Mouse (Mus musculus): ENCODE measurements at regions not wholly inside any gene's neighbourhood (a gene's known extent, or its start where the extent isn't known, plus 50 kb on each side); places are given as distances from the start of the nearest gene placed in this dataset.
A peak's percentile ranks its signal among the peaks of the same experiment; 100 is the strongest.

- ATAC-seq (ENCODE audit: insufficient number of reproducible peaks, insufficient read depth, low FRiP score, low TSS enrichment, low read depth) = no peak
- WGBS = 83% methylated on average over 4 of the region's 4 CpGs
These were observed 197.9 kb downstream of the Gm11011 start for GRCm38 (mm10) chr2:169389611-169390010.

GRCm38 (mm10) chr2:169388569-169388968 is 199.0 kb downstream of the Gm11011 start:
- WGBS = 66% methylated on average over 8 of the region's 8 CpGs
- Histone ChIP-seq H3K4me1 (no peaks in the 10 kb centered on the region), H3K9ac (no peak overlapping the region), H3K4me2 (no peak overlapping the region), H3K27ac (no peak overlapping the region), H3K27me3 (no peaks in the 10 kb centered on the region), H3K36me3 (no peaks in the 10 kb centered on the region), H3K4me3 (no peak overlapping the region), H3K9me3 (peaks cover 3% of the 10 kb centered on the region; the same call in 1 of the 2 replicates)
- no peak for ATAC-seq (ENCODE audit: insufficient number of reproducible peaks, insufficient read depth, low FRiP score, low TSS enrichment, low read depth)

More at GRCm38 (mm10) chr2:169389611-169390010, 197.9 kb downstream of the Gm11011 start:
- no peaks in the 10 kb centered on the region for H3K36me3 ChIP-seq
- no peak overlapping the region for H3K4me2 ChIP-seq
- no peaks in the 10 kb centered on the region for H3K9me3 ChIP-seq
- H3K4me1 ChIP-seq = no peaks in the 10 kb centered on the region
- H3K9ac ChIP-seq = no peak overlapping the region
- no peak overlapping the region for H3K4me3 ChIP-seq
- H3K27me3 ChIP-seq = no peaks in the 10 kb centered on the region
- no peak overlapping the region for H3K27ac ChIP-seq

- Histone ChIP-seq H3K9me3 (peaks cover 3% of the 10 kb centered on the region; the same call in 1 of the 2 replicates), H3K27ac (no peak overlapping the region), H3K27me3 (no peaks in the 10 kb centered on the region), H3K36me3 (no peaks in the 10 kb centered on the region), H3K4me1 (no peaks in the 10 kb centered on the region), H3K9ac (no peak overlapping the region), H3K4me2 (no peak overlapping the region), H3K4me3 (no peak overlapping the region)
- ATAC-seq (ENCODE audit: insufficient number of reproducible peaks, insufficient read depth, low FRiP score, low TSS enrichment, low read depth) = no peak
- 69% methylated on average over 23 of the region's 23 CpGs for WGBS
These were observed 199.6 kb downstream of the Gm11011 start for GRCm38 (mm10) chr2:169387765-169388518.

- peaks cover 3% of the 10 kb centered on the region; the same call in 1 of the 2 replicates for H3K9me3 ChIP-seq
- no peak for ATAC-seq (ENCODE audit: insufficient number of reproducible peaks, insufficient read depth, low FRiP score, low TSS enrichment, low read depth)
- no peak overlapping the region for H3K9ac ChIP-seq
- no peaks in the 10 kb centered on the region for H3K27me3 ChIP-seq
- H3K4me3 ChIP-seq = no peak overlapping the region
- WGBS = 93% methylated on average over 3 of the region's 3 CpGs
- H3K4me2 ChIP-seq = no peak overlapping the region
- no peaks in the 10 kb centered on the region for H3K4me1 ChIP-seq
- no peaks in the 10 kb centered on the region for H3K36me3 ChIP-seq
- no peak overlapping the region for H3K27ac ChIP-seq
These were observed 203.8 kb downstream of the Gm11011 start for GRCm38 (mm10) chr2:169383701-169384100.

- Histone ChIP-seq H3K4me3 (no peak overlapping the region), H3K4me1 (no peaks in the 10 kb centered on the region), H3K27me3 (no peaks in the 10 kb centered on the region), H3K9me3 (no peaks in the 10 kb centered on the region), H3K9ac (no peak overlapping the region), H3K36me3 (no peaks in the 10 kb centered on the region), H3K4me2 (no peak overlapping the region), H3K27ac (no peak overlapping the region)
- no peak for ATAC-seq (ENCODE audit: insufficient number of reproducible peaks, insufficient read depth, low FRiP score, low TSS enrichment, low read depth)
- 87% methylated on average over 7 of the region's 7 CpGs for WGBS
These were observed 214.5 kb downstream of the Gm11011 start for GRCm38 (mm10) chr2:169373069-169373468.

DNA sequence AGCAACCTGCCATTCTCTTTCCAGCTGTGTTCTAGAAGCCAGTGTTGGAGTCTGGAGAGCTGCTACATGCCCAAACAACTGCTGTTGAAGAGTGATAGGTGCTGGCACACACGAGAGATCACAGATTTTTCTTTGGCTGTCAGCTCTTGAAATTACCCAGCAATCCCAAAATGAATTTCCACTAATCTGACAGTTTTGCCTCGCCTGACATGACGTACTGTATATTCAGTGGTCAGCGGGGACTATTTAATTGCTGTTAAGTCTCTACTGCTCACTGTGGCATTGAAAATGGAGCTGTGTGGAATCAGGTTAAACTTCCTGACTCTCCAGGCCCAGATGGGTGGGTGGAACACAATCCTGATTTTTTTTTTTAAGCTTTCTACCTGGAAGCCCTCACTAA is 222.5 kb downstream of the Gm11011 start:
- no peak overlapping the region for H3K4me3 ChIP-seq
- H3K27me3 ChIP-seq = no peaks in the 10 kb centered on the region
- H3K4me2 ChIP-seq = no peak overlapping the region
- H3K9ac ChIP-seq = no peak overlapping the region
- WGBS = 41% methylated on average over 4 of the region's 4 CpGs
- H3K4me1 ChIP-seq = peaks cover 8% of the 10 kb centered on the region
- H3K36me3 ChIP-seq = no peaks in the 10 kb centered on the region
- ATAC-seq (ENCODE audit: insufficient number of reproducible peaks, insufficient read depth, low FRiP score, low TSS enrichment, low read depth) = no peak
- H3K27ac ChIP-seq = no peak overlapping the region
- no peaks in the 10 kb centered on the region for H3K9me3 ChIP-seq

- WGBS = 21% methylated on average over 15 of the region's 15 CpGs
- Histone ChIP-seq H3K4me1 (peaks cover 8% of the 10 kb centered on the region), H3K27ac (no peak overlapping the region), H3K27me3 (no peaks in the 10 kb centered on the region), H3K4me3 (peak overlapping the region; percentile 23), H3K9me3 (no peaks in the 10 kb centered on the region), H3K36me3 (no peaks in the 10 kb centered on the region), H3K4me2 (peak overlapping the region; percentile 53), H3K9ac (no peak overlapping the region)
- no peak for ATAC-seq (ENCODE audit: insufficient number of reproducible peaks, insufficient read depth, low FRiP score, low TSS enrichment, low read depth)
These were observed 227.3 kb downstream of the Gm11011 start for GRCm38 (mm10) chr2:169360272-169360671.

DNA sequence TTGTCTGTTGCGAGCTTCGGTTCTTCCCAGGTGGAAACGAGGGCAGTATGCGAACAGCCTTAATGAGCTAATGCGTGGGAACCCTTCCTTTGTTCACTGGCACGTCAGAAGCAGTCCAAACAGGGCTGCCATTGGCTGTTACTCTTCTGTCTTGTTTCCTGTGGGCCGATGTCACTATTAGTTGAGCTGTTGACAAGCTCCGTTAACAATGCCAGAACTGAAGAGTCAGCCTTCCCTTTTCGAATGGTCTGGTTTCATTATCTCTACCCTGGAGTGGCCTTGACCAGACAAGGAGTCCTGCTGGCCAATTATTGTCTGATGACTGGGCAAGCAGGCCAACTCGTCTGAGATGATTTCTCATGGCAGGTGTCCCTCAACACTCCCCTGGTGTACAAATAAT is 230.1 kb downstream of the Gm11011 start:
- WGBS = 82% methylated on average over 10 of the region's 10 CpGs

DNA sequence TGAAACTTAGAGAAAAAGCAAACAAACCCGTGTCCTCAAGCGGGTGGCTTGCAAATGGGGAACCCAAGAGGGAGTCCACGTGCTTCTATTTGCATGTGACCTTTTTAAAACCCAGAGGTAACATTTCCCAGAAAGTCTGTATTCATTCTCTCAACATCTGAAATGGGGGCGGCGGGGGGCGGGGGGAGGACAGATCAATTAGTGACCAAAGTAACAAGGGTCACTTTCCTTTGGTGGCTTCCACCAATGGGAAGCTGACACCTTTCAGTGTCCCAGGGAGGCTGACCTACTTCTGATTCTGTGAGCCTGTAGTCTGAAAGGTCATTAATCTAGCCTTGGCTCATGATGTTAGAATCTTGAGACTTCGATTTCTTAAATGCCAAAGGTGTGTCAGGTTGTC is 236.0 kb downstream of the Gm11011 start:
- Histone ChIP-seq H3K4me2 (no peak overlapping the region), H3K4me3 (no peak overlapping the region), H3K36me3 (no peaks in the 10 kb centered on the region), H3K4me1 (no peaks in the 10 kb centered on the region), H3K27ac (no peak overlapping the region), H3K27me3 (no peaks in the 10 kb centered on the region), H3K9me3 (no peaks in the 10 kb centered on the region), H3K9ac (no peak overlapping the region)
- 87% methylated on average over 7 of the region's 7 CpGs for WGBS
- no peak for ATAC-seq (ENCODE audit: insufficient number of reproducible peaks, insufficient read depth, low FRiP score, low TSS enrichment, low read depth)

More for the DNA sequence above, 230.1 kb downstream of the Gm11011 start:
- Histone ChIP-seq H3K4me2 (no peak overlapping the region), H3K4me1 (peaks cover 5% of the 10 kb centered on the region; the same call in 1 of the 2 replicates), H3K27ac (no peak overlapping the region), H3K4me3 (no peak overlapping the region), H3K36me3 (no peaks in the 10 kb centered on the region), H3K9ac (no peak overlapping the region), H3K27me3 (no peaks in the 10 kb centered on the region), H3K9me3 (no peaks in the 10 kb centered on the region)
- no peak for ATAC-seq (ENCODE audit: insufficient number of reproducible peaks, insufficient read depth, low FRiP score, low TSS enrichment, low read depth)

DNA sequence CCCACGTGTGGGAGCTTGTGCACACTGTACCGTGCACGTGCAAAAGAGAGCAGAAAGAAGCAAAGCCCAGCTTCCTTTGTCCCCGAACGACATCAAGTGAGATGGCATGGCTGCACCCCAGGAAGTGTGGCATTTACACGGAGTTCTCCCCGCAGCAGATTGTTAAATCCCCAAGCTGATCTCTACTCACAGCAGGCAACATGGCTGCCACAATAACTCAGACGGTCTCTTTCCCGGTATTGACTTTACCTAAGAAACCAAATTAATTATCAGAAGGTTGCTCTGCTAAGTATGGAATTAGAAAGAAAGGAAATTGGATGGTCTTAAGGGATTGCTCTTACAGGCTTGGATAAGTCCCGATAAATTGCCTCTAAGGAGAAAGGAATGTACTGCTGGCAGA is 241.4 kb downstream of the Gm11011 start:
- H3K4me3 ChIP-seq = no peak overlapping the region
- H3K9ac ChIP-seq = no peak overlapping the region
- H3K36me3 ChIP-seq = no peaks in the 10 kb centered on the region
- no peak for ATAC-seq (ENCODE audit: insufficient number of reproducible peaks, insufficient read depth, low FRiP score, low TSS enrichment, low read depth)
- 58% methylated on average over 10 of the region's 10 CpGs for WGBS
- no peak overlapping the region for H3K27ac ChIP-seq
- H3K4me1 ChIP-seq = no peaks in the 10 kb centered on the region
- H3K9me3 ChIP-seq = no peaks in the 10 kb centered on the region
- no peak overlapping the region for H3K4me2 ChIP-seq
- no peaks in the 10 kb centered on the region for H3K27me3 ChIP-seq

- Histone ChIP-seq H3K27me3 (no peaks in the 10 kb centered on the region), H3K4me3 (no peak overlapping the region), H3K4me2 (no peak overlapping the region), H3K4me1 (no peaks in the 10 kb centered on the region), H3K9ac (no peak overlapping the region), H3K9me3 (no peaks in the 10 kb centered on the region), H3K36me3 (no peaks in the 10 kb centered on the region), H3K27ac (no peak overlapping the region)
- ATAC-seq (ENCODE audit: insufficient number of reproducible peaks, insufficient read depth, low FRiP score, low TSS enrichment, low read depth) = no peak
- 77% methylated on average over 5 of the region's 5 CpGs for WGBS
These were observed 268.0 kb downstream of the Gm11011 start for GRCm38 (mm10) chr2:169319521-169319920.

- H3K9me3 ChIP-seq = no peaks in the 10 kb centered on the region
- no peaks in the 10 kb centered on the region for H3K27me3 ChIP-seq
- WGBS = 23% methylated on average over 2 of the region's 2 CpGs
- no peak overlapping the region for H3K27ac ChIP-seq
- H3K4me2 ChIP-seq = no peak overlapping the region
- no peak overlapping the region for H3K4me3 ChIP-seq
- no peak for ATAC-seq (ENCODE audit: insufficient number of reproducible peaks, insufficient read depth, low FRiP score, low TSS enrichment, low read depth)
- H3K9ac ChIP-seq = no peak overlapping the region
- H3K36me3 ChIP-seq = no peaks in the 10 kb centered on the region
- 0 out of 2 replicates have a peak, but pooled peaks cover 5% of the 10 kb centered on the region for H3K4me1 ChIP-seq
These were observed 273.1 kb downstream of the Gm11011 start for GRCm38 (mm10) chr2:169314396-169314930.

All from embryonic facial prominence, embryonic 13.5 days (tissue).